Mouse (Mus musculus): ENCODE measurements around the gene Ndufv3.

DNA sequence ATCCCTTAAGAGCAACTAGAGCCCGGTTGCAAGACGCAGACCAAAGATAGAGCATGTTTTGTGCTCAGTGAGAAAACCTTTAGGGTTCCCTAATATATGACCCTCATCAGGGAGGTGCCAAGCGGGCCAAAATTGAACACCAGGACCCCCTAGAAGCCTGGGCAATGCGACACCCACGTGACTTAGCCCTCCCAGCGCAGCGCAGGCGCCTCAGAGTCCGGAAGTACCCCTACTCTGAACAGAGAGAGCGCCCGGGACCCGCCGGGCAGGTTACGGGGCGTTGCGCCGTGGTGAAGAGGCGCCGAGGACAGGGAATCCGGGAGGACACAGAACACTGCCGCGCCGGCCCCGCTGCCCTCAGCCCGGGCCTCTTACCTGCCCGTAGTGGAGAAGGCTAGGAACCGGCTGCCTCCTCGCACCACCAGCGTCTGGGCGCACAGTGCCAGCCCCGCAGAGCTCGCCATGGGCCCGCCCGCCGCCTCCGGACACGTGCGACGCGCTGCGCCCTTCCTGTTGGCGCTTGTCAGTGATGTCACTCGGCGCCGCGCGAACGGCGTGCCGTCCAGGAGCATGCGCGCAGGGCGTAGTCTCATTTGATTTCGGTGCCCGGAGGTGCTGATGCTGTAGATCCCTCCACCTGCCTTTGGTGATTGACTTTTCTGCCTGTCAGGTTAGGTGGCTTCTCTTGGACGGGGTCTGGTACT, 8.0 kb upstream of the Ndufv3 start:
- TF ChIP-seq EP300 (IDR thresholded peaks at IDR 0.05; ENCODE audit: low read depth) = no peak
- no peak for TF ChIP-seq CTCF (IDR thresholded peaks at IDR 0.05; ENCODE audit: low read depth)
